Mouse (Mus musculus): ENCODE measurements around the gene Srcin1. TPM values are rescaled to one million over a fixed set of nuclear protein-coding genes. Genes with fewer than 3 reads are reported as not detected.
A peak's percentile ranks its signal among the peaks of the same experiment; 100 is the strongest.

Gene Srcin1
- polyA plus RNA-seq, 1 experiment from 2014 or later: 3.2 TPM

- peak overlapping the region; percentile 25; the same call in 1 of the 2 replicates for H3K27ac ChIP-seq (ENCODE audit: low read depth, low read length)
- no peak for ATAC-seq (replicated peaks; ENCODE audit: low FRiP score)
- H3K36me3 ChIP-seq (ENCODE audit: control insufficient read depth, insufficient read depth, low read length): no peaks in the 10 kb centered on the region
- peaks cover 29% of the 10 kb centered on the region for H3K4me1 ChIP-seq (replicated peaks; ENCODE audit: control insufficient read depth, insufficient read depth, low read length)
- 9% methylated on average over 7 of the region's 7 CpGs for WGBS
- no peak overlapping the region for H3K4me3 ChIP-seq (ENCODE audit: low read depth, low read length)
- no peaks in the 10 kb centered on the region for H3K9me3 ChIP-seq (ENCODE audit: control insufficient read depth, low read length)
- H3K9ac ChIP-seq (ENCODE audit: low read length): peak overlapping the region; percentile 8; the same call in 1 of the 2 replicates
- peak; percentile 83 for DNase-seq (ENCODE audit: low spot score)
- H3K4me2 ChIP-seq (ENCODE audit: low read depth, low read length, severe bottlenecking): no peak overlapping the region
- peaks cover 4% of the 10 kb centered on the region; the same call in 1 of the 2 replicates for H3K27me3 ChIP-seq (ENCODE audit: control insufficient read depth, insufficient read depth, low read length)
Observed at GRCm38 (mm10) chr11:97556569-97557408, 19.2 kb downstream of the Srcin1 start.

GRCm38 (mm10) chr11:97555144-97555543 lies 20.8 kb downstream of the Srcin1 start:
- no peak for ATAC-seq (replicated peaks; ENCODE audit: low FRiP score)

GRCm38 (mm10) chr11:97552151-97552550 lies 23.8 kb downstream of the Srcin1 start:
- Histone ChIP-seq H3K4me1 (replicated peaks; ENCODE audit: control insufficient read depth, insufficient read depth, low read length) (peaks cover 26% of the 10 kb centered on the region), H3K4me3 (ENCODE audit: low read depth, low read length) (no peak overlapping the region), H3K9me3 (ENCODE audit: control insufficient read depth, low read length) (no peaks in the 10 kb centered on the region), H3K4me2 (ENCODE audit: low read depth, low read length, severe bottlenecking) (no peak overlapping the region), H3K9ac (ENCODE audit: low read length) (no peak overlapping the region), H3K36me3 (ENCODE audit: control insufficient read depth, insufficient read depth, low read length) (no peaks in the 10 kb centered on the region), H3K27ac (ENCODE audit: low read depth, low read length) (no peak overlapping the region), H3K27me3 (ENCODE audit: control insufficient read depth, insufficient read depth, low read length) (peaks cover 15% of the 10 kb centered on the region)
- WGBS: 3% methylated on average over 8 of the region's 8 CpGs
- DNase-seq (ENCODE audit: low spot score) (no peak), ATAC-seq (replicated peaks; ENCODE audit: low FRiP score) (no peak)

More at GRCm38 (mm10) chr11:97555144-97555543, 20.8 kb downstream of the Srcin1 start:
- H3K4me2 ChIP-seq (ENCODE audit: low read depth, low read length, severe bottlenecking): no peak overlapping the region
- no peaks in the 10 kb centered on the region for H3K9me3 ChIP-seq (ENCODE audit: control insufficient read depth, low read length)
- peaks cover 32% of the 10 kb centered on the region for H3K4me1 ChIP-seq (replicated peaks; ENCODE audit: control insufficient read depth, insufficient read depth, low read length)
- peaks cover 15% of the 10 kb centered on the region for H3K27me3 ChIP-seq (ENCODE audit: control insufficient read depth, insufficient read depth, low read length)
- no peak overlapping the region for H3K4me3 ChIP-seq (ENCODE audit: low read depth, low read length)
- 38% methylated on average over 6 of the region's 6 CpGs for WGBS
- no peaks in the 10 kb centered on the region for H3K36me3 ChIP-seq (ENCODE audit: control insufficient read depth, insufficient read depth, low read length)
- DNase-seq (ENCODE audit: low spot score): no peak
- H3K9ac ChIP-seq (ENCODE audit: low read length): no peak overlapping the region
- H3K27ac ChIP-seq (ENCODE audit: low read depth, low read length): no peak overlapping the region

- Histone ChIP-seq H3K4me2 (ENCODE audit: low read depth, low read length, severe bottlenecking) (no peak overlapping the region), H3K9ac (ENCODE audit: low read length) (no peak overlapping the region), H3K4me3 (ENCODE audit: low read depth, low read length) (no peak overlapping the region), H3K9me3 (ENCODE audit: control insufficient read depth, low read length) (no peaks in the 10 kb centered on the region), H3K27ac (ENCODE audit: low read depth, low read length) (no peak overlapping the region), H3K4me1 (replicated peaks; ENCODE audit: control insufficient read depth, insufficient read depth, low read length) (peaks cover 22% of the 10 kb centered on the region), H3K36me3 (ENCODE audit: control insufficient read depth, insufficient read depth, low read length) (no peaks in the 10 kb centered on the region), H3K27me3 (ENCODE audit: control insufficient read depth, insufficient read depth, low read length) (peaks cover 23% of the 10 kb centered on the region)
- DNase-seq (ENCODE audit: low spot score): no peak
- 48% methylated on average over 8 of the region's 8 CpGs for WGBS
- no peak for ATAC-seq (replicated peaks; ENCODE audit: low FRiP score)
Observed at GRCm38 (mm10) chr11:97548757-97549156, 27.2 kb downstream of the Srcin1 start.

GRCm38 (mm10) chr11:97547957-97548706 lies 27.9 kb downstream of the Srcin1 start:
- H3K36me3 ChIP-seq (ENCODE audit: control insufficient read depth, insufficient read depth, low read length): no peaks in the 10 kb centered on the region
- no peak overlapping the region for H3K27ac ChIP-seq (ENCODE audit: low read depth, low read length)
- H3K9me3 ChIP-seq (ENCODE audit: control insufficient read depth, low read length): no peaks in the 10 kb centered on the region
- no peak overlapping the region for H3K9ac ChIP-seq (ENCODE audit: low read length)
- H3K4me3 ChIP-seq (ENCODE audit: low read depth, low read length): no peak overlapping the region
- H3K27me3 ChIP-seq (ENCODE audit: control insufficient read depth, insufficient read depth, low read length): peaks cover 23% of the 10 kb centered on the region
- ATAC-seq (replicated peaks; ENCODE audit: low FRiP score) (no peak), DNase-seq (ENCODE audit: low spot score) (no peak)
- no peak overlapping the region for H3K4me2 ChIP-seq (ENCODE audit: low read depth, low read length, severe bottlenecking)
- 59% methylated on average over 12 of the region's 12 CpGs for WGBS
- peaks cover 22% of the 10 kb centered on the region for H3K4me1 ChIP-seq (replicated peaks; ENCODE audit: control insufficient read depth, insufficient read depth, low read length)

GRCm38 (mm10) chr11:97546804-97547411 lies 29.1 kb downstream of the Srcin1 start:
- Histone ChIP-seq H3K27ac (ENCODE audit: low read depth, low read length) (no peak overlapping the region), H3K4me3 (ENCODE audit: low read depth, low read length) (peak overlapping the region; percentile 54), H3K4me2 (ENCODE audit: low read depth, low read length, severe bottlenecking) (peak overlapping the region; percentile 100), H3K9me3 (ENCODE audit: control insufficient read depth, low read length) (no peaks in the 10 kb centered on the region), H3K36me3 (ENCODE audit: control insufficient read depth, insufficient read depth, low read length) (no peaks in the 10 kb centered on the region), H3K27me3 (ENCODE audit: control insufficient read depth, insufficient read depth, low read length) (peaks cover 19% of the 10 kb centered on the region), H3K4me1 (replicated peaks; ENCODE audit: control insufficient read depth, insufficient read depth, low read length) (peaks cover 15% of the 10 kb centered on the region), H3K9ac (ENCODE audit: low read length) (peak overlapping the region; percentile 68)
- ATAC-seq (replicated peaks; ENCODE audit: low FRiP score): peak; percentile 71
- under 1% methylated on average over 44 of the region's 73 CpGs for WGBS
- peak; percentile 84 for DNase-seq (ENCODE audit: low spot score)

- Histone ChIP-seq H3K9ac (ENCODE audit: low read length) (peak overlapping the region; percentile 68), H3K4me2 (ENCODE audit: low read depth, low read length, severe bottlenecking) (peak overlapping the region; percentile 100), H3K27ac (ENCODE audit: low read depth, low read length) (no peak overlapping the region), H3K36me3 (ENCODE audit: control insufficient read depth, insufficient read depth, low read length) (no peaks in the 10 kb centered on the region), H3K9me3 (ENCODE audit: control insufficient read depth, low read length) (no peaks in the 10 kb centered on the region), H3K4me3 (ENCODE audit: low read depth, low read length) (peak overlapping the region; percentile 54), H3K4me1 (replicated peaks; ENCODE audit: control insufficient read depth, insufficient read depth, low read length) (peaks cover 11% of the 10 kb centered on the region), H3K27me3 (ENCODE audit: control insufficient read depth, insufficient read depth, low read length) (peaks cover 13% of the 10 kb centered on the region)
- WGBS: 2% methylated on average over 26 of the region's 26 CpGs
- ATAC-seq (replicated peaks; ENCODE audit: low FRiP score): peak; percentile 8; the same call in 1 of the 2 replicates
- DNase-seq (ENCODE audit: low spot score): no peak
Observed at GRCm38 (mm10) chr11:97545808-97546560, 30.0 kb downstream of the Srcin1 start.

GRCm38 (mm10) chr11:97543883-97544282 lies 32.1 kb downstream of the Srcin1 start:
- Histone ChIP-seq H3K9ac (ENCODE audit: low read length) (no peak overlapping the region), H3K4me2 (ENCODE audit: low read depth, low read length, severe bottlenecking) (no peak overlapping the region), H3K4me3 (ENCODE audit: low read depth, low read length) (no peak overlapping the region), H3K9me3 (ENCODE audit: control insufficient read depth, low read length) (no peaks in the 10 kb centered on the region), H3K36me3 (ENCODE audit: control insufficient read depth, insufficient read depth, low read length) (no peaks in the 10 kb centered on the region), H3K27me3 (ENCODE audit: control insufficient read depth, insufficient read depth, low read length) (peaks cover 7% of the 10 kb centered on the region), H3K27ac (ENCODE audit: low read depth, low read length) (no peak overlapping the region), H3K4me1 (replicated peaks; ENCODE audit: control insufficient read depth, insufficient read depth, low read length) (peaks cover 11% of the 10 kb centered on the region)
- DNase-seq (ENCODE audit: low spot score) (no peak), ATAC-seq (replicated peaks; ENCODE audit: low FRiP score) (no peak)
- 86% methylated on average over 9 of the region's 9 CpGs for WGBS

Data from forebrain, embryonic 11.5 days (tissue).